Mouse (Mus musculus): ENCODE data around the gene Sh2b3.

The Sh2b3 gene

GRCm38 (mm10) chr5:121823668-121824067, 13.8 kb downstream of the Sh2b3 start:
- DNase-seq (ENCODE audit: low read depth, low spot score): no peak

GRCm38 (mm10) chr5:121822786-121823505, 14.5 kb downstream of the Sh2b3 start:
- no peak for DNase-seq (ENCODE audit: low read depth, low spot score)

GRCm38 (mm10) chr5:121821552-121821951, 15.9 kb downstream of the Sh2b3 start:
- DNase-seq (ENCODE audit: low read depth, low spot score): no peak

GRCm38 (mm10) chr5:121821116-121821515, 16.3 kb downstream of the Sh2b3 start:
- DNase-seq (ENCODE audit: low read depth, low spot score): no peak

GRCm38 (mm10) chr5:121820657-121821056, 16.8 kb downstream of the Sh2b3 start:
- no peak for DNase-seq (ENCODE audit: low read depth, low spot score)

GRCm38 (mm10) chr5:121820161-121820560, 17.3 kb downstream of the Sh2b3 start:
- DNase-seq (ENCODE audit: low read depth, low spot score): no peak

- no peak for DNase-seq (ENCODE audit: low read depth, low spot score)
Measured at GRCm38 (mm10) chr5:121819559-121819958, 17.9 kb downstream of the Sh2b3 start.

- DNase-seq (ENCODE audit: low read depth, low spot score): no peak
Measured at GRCm38 (mm10) chr5:121818862-121819261, 18.6 kb downstream of the Sh2b3 start.

- no peak for DNase-seq (ENCODE audit: low read depth, low spot score)
Measured at GRCm38 (mm10) chr5:121818401-121818800, 19.0 kb downstream of the Sh2b3 start.

GRCm38 (mm10) chr5:121817551-121817950, 19.9 kb downstream of the Sh2b3 start:
- no peak for DNase-seq (ENCODE audit: low read depth, low spot score)

GRCm38 (mm10) chr5:121816611-121817010, 20.8 kb downstream of the Sh2b3 start:
- DNase-seq (ENCODE audit: low read depth, low spot score): no peak

GRCm38 (mm10) chr5:121815867-121816380, 21.5 kb downstream of the Sh2b3 start:
- no peak for DNase-seq (ENCODE audit: low read depth, low spot score)

GRCm38 (mm10) chr5:121815067-121815466, 22.4 kb downstream of the Sh2b3 start:
- peak; percentile 68 for DNase-seq (ENCODE audit: low read depth, low spot score)

- DNase-seq (ENCODE audit: low read depth, low spot score): no peak
Measured at GRCm38 (mm10) chr5:121813744-121814143, 23.7 kb downstream of the Sh2b3 start.

- no peak for DNase-seq (ENCODE audit: low read depth, low spot score)
Measured at GRCm38 (mm10) chr5:121812526-121813243, 24.8 kb downstream of the Sh2b3 start.

- no peak for DNase-seq (ENCODE audit: low read depth, low spot score)
Measured at GRCm38 (mm10) chr5:121811485-121811931, 25.9 kb downstream of the Sh2b3 start.

- DNase-seq (ENCODE audit: low read depth, low spot score): no peak
Measured at GRCm38 (mm10) chr5:121810331-121811151, 26.9 kb downstream of the Sh2b3 start.

GRCm38 (mm10) chr5:121809667-121810224, 27.7 kb downstream of the Sh2b3 start:
- DNase-seq (ENCODE audit: low read depth, low spot score): no peak

- DNase-seq (ENCODE audit: low read depth, low spot score): no peak
Measured at GRCm38 (mm10) chr5:121808202-121808601, 29.2 kb downstream of the Sh2b3 start.

GRCm38 (mm10) chr5:121807186-121807585, 30.3 kb downstream of the Sh2b3 start:
- no peak for DNase-seq (ENCODE audit: low read depth, low spot score)

- no peak for DNase-seq (ENCODE audit: low read depth, low spot score)
Measured at GRCm38 (mm10) chr5:121798447-121798846, 39.0 kb downstream of the Sh2b3 start.

- DNase-seq (ENCODE audit: low read depth, low spot score): no peak
Measured at GRCm38 (mm10) chr5:121795800-121796199, 41.6 kb downstream of the Sh2b3 start.
